Mouse (Mus musculus): Measurements from ENCODE around the gene Uso1.

Uso1 gene

DNA sequence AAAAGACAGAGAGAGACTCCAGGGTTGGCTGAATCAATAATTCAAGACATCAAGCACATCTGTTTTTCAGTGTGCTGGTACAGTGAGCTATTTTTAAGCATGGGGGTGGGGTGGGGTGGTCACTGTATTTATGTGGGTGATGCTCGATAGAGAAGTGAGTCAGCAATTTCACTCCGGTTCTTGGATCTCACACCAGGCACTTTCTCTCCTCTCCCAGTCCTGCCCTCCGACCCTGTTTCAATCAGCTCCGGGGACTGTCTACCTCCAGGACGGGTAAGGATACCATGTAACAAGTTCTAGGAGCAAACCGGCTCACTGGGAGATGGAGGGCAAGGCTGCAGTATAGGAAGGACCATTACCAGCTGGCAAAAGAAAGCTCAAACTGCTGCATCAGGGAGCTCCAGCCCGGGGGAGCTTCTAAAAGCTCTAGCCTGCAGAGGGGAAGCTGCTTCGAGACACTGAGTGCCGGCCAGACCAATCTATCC is 10.6 kb upstream of the Uso1 start:
- DNase-seq (ENCODE audit: low read depth, low spot score): peak; percentile 60

DNA sequence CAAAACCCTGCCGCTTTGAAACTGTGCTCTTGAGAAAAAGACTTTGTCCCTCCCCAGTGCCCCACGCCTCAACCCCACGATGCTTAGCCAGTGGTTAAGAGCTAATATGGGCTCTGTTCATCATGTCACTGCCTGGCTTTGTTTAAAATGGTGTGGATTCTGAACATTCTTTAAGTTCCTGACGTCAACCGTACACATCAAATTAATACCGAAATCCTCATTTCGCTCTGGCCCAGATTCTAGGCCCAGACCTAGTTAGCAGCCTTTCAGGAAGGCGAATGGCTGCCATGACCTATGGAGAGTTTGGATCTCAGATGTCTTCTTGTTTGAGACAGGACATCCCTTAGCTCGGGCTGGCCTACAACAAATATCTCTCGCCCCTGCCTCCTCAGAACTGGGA is 10.0 kb upstream of the Uso1 start:
- no peak for DNase-seq (ENCODE audit: low read depth, low spot score)

DNA sequence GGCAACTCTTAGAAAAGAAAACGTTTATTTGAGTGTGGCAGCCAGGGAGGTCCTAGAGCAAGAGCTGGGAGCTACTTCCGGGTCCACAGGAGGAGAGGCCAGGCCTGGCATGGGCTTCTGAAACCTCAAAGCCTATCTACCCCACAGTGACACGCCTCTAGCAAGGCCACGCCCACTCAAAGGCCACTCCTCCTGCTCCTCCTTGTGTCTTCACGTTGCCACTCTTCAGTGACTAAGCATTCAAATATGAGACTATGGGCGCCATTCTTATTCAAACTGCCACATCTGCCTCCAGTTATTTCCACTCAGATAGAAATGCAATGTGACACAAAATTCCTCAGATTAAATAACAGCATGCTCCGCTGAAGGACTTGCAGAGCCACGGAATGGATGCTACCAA is 9.2 kb upstream of the Uso1 start:
- DNase-seq (ENCODE audit: low read depth, low spot score): peak; percentile 99

DNA sequence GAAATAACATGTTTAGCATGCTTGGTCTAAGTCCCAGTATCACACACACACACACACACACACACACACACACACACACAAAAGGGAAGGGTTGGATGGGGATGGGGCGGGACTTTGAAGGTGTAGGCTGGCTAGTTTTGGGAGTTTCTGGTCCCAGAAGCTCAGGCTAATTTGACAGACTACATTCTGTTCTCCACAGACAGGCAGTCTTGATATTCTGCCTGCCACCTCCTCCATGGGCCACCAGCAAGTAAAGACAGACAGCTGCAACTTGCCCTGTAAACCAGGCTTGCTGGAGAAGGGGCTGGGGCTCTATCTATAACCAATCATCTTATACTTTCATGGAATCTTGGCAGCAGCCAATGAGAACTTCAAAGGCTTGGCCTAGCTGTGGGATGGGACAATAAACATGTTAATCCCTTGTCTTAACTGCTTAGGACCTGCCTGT is 8.4 kb upstream of the Uso1 start:
- peak; percentile 89 for DNase-seq (ENCODE audit: low read depth, low spot score)

DNA sequence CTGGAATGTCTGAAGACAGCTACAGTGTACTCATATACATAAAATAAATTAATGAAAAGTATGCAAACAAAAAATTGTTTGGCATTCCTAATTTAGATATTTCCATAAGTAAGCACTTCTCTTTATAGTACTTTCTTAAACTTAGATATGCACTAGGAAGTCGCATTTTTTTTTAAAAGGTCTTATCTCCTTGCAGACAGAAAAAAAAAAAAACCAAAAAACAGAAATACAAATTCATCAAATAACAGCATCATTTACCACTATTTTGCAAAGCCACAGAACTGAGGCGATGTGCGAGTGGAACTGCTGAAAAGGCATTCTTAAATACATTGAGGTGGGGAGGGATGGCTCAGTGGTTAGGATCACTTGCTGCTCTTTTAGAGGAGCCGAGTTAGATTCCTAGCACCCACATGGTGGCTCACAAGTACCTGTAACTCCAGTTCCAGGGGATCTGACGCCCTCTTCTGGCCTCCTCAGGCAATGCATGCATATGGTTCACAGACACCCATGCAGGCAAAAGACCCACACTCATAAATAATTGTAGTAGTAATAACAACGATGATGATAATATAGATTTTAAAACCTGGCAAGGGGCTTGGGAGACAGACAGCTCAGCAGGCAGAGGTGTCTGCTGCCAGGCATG is 7.6 kb upstream of the Uso1 start:
- peak; percentile 62 for DNase-seq (ENCODE audit: low read depth, low spot score)

DNA sequence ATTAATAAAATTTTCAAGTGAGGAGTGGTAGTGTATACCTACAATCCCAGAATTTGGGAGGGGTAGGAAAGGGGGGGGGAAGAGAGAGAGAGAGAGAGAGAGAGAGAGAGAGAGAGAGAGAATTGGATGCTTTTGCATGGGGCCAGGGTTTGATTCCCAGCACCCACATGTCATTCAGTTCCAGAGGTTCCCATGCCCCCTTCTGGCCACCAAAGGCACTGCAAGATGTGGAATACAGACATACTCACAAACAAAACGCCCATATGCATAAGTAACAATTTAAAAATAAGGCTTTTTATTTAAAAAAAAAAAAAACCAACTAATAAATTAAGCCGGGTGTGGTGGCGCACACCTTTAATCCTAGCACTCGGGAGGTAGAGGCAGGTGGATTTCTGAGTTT is 5.6 kb upstream of the Uso1 start:
- peak; percentile 72 for DNase-seq (ENCODE audit: low read depth, low spot score)

DNA sequence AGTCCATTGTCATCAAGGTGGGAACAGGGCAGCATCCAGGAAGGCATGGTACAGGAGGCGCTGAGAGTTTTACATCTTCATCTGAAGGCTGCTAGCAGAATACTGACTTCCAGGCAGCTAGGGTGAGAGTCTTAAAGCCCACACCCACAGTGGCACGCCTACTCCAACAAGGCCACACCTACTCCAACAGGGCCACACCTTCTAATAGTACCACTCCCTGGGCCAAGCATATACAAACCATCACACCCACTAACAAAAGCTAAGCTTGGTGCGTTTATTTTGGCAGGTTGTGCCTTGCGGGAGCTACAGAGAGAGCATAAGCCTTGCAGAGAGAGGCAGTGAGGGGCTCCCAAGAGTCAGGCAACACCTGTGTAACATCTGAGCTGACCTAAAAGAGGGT is 4.7 kb upstream of the Uso1 start:
- peak; percentile 52 for DNase-seq (ENCODE audit: low read depth, low spot score)

DNA sequence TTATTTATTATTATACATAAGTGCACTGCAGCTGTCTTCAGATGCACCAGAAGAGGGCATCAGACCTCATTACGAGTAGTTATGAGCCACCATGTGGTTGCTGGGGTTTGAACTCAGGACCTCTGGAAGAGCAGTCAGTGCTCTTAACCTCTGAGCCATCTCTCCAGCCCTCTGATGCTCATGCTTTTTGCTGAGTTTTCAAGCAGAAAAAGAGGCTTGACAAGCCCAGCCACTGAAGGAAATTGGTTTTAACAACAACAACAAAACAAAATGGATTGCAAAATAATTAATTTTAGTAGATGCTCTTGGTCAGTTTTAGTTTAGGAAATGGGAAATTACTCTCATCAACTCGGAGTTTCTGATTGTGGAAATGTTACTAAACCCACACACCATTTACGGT is 2.8 kb upstream of the Uso1 start:
- no peak for DNase-seq (ENCODE audit: low read depth, low spot score)

DNA sequence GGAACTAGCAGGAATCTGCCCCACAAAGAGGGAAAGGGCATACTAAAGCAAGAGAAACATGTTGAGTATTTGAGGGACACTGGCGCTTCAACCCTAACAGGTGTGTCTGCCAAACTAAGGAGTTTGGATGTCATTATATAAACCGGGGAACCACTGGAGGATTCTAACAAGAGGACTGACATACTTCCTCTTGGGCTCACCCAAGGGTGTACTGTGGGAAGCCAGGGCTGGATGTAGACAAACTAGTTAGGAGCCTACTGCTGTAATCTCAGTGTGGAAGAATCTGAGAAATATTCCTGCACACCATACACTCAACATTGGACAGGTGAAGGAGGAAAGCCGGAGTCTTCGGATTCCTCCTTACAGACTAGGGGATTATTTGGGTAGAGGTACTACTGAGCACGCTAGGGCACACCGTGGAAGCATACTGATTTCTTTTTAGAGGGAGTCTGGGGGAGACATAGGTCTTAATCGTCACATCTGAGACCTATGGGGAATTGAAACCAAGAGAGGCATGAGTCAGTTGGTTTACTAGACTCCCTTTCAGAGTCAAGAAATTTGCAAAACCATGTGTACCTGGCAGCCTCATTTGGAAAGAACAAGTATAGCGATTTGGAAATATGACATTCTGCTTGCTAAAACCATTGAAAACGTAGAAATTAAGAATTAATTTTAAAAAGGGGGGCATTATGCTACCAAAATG is 1.1 kb upstream of the Uso1 start:
- DNase-seq (ENCODE audit: low read depth, low spot score): no peak

DNA sequence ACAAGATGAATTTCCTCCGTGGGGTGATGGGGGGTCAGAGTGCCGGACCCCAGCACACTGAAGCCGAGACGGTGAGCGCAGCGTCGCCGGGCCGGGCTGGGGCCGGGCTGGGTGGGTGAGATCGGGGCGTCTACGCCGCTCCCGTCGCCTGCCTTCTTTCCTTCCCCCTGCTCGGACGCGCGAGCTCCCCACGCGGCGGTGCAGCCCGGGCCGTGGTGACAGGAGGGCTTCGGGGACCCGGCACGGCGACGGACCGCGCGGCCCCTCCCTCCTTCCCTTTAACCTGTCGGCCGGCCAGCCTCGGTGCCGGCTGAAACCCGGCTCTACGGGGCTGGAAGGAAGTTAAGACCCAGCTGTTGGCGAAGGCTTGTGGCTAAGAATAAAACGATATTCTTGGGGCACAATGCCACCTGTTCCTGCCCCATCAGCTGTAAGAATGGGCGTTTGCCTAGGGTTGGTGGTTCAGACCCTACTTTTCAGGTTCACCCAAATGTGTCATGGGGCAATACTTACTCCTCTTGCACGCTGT is 419 bp downstream of the Uso1 start:
- DNase-seq (ENCODE audit: low read depth, low spot score): peak; percentile 60

DNA sequence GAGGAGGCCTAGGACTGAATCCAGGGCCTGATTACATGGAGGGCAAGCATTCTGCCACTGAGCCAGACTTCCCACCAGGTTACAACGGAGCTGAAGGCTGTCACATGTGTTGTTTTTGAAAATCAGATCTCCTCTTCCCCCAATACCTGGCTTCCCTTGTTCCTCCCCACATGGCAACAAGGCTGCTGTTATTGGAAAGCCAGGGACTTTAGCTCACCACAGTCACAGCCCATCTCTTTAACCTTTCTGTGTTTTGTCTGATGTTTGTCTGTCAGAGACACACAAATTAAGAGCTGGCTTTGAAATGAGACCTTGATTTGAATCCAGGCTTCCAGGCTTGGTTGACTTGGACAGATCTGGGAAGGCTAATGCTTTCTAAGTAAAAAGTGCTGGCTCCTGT is 1.5 kb downstream of the Uso1 start:
- DNase-seq (ENCODE audit: low read depth, low spot score): no peak

DNA sequence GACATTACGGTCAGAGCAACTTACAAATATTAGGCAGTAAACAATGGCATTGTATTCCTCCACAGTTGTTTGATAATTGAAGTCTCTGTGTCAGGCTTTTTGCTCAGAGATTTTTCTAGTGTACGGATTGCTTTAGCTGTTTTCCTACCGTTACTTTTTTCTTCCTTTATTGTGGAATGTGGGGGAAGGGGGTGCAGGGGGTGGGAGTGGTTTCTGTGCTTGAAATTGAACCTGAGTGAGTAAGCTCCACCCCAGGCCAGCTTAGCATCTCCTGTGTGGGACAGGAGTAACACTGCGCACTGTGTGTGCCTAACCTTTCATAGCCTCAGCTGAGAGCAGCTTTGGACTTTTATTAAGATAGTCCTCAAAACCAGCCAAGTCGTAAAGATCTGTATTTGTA is 4.0 kb downstream of the Uso1 start:
- peak; percentile 64 for DNase-seq (ENCODE audit: low read depth, low spot score)

DNA sequence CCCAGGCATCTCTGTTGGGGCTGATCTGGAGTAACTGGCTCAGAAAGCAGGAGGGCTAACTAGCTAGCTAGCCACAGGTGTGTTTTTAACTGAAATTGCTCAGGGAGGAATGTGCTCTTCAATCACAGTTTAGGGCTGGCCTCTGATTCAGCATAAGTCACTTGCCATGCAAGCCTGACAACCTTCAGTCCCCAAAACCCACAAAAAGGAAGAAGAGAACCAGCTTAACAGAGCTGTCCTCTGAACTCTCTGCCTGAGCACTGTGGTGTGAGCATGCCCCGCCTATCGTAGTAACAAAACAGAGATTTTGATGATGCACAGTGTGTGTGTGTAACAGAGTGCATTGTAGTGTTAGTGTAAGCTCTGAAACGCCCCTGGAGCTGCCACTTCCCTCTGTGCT is 4.7 kb downstream of the Uso1 start:
- no peak for DNase-seq (ENCODE audit: low read depth, low spot score)

DNA sequence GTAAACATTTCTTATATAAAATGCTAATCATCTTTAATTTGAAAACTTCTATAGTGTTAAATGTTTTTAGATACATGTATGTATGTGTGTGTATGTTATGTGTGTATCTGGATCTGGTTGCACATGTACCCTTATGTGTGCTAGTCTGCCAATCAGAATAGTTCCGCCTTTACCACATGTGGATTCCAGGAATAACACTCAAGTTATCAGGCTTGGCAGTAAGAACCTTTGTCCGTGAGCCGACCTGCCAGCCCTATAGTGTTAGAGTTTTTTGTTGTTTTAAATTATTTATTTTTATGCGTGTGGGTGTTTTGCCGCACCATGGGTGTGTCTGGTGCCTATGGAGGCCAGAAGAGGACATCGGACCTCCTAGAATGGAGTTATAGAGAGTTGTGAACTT is 5.9 kb downstream of the Uso1 start:
- no peak for DNase-seq (ENCODE audit: low read depth, low spot score)

DNA sequence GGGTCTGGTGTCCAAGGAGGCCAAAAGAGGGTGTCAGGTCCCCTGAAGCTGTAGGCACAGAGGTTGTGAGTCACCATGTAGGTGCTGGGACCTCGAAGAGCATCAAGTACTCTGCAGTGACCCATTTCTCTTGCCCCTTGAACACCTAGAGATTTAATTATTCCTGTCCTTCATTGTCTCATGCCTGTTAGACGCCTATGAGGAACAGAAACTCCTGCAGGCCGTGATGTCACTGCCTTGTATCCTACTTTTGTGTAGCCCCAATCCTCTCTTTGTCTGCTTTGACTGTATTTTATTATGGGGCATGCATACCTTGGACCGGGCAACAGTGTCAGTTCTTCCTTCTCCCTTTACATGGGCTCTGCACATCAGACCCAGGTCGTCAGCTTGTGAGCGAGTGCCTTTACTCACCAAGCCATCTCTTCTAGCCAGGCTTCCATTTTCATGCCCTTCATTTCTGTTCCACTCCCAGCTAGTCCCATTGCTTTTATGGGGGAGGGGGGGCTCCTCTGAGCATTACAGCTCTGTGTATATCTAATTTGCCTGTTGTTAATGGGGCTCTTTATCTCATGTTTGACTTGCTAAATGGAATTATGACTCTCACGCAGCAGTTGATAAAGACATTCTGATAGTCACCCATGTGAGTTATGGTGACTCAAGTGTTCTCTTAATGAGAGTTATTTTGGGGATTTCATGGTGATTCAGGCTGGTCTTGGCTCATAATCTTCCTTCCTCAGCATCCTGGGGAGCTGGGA is 7.4 kb downstream of the Uso1 start:
- no peak for DNase-seq (ENCODE audit: low read depth, low spot score)

DNA sequence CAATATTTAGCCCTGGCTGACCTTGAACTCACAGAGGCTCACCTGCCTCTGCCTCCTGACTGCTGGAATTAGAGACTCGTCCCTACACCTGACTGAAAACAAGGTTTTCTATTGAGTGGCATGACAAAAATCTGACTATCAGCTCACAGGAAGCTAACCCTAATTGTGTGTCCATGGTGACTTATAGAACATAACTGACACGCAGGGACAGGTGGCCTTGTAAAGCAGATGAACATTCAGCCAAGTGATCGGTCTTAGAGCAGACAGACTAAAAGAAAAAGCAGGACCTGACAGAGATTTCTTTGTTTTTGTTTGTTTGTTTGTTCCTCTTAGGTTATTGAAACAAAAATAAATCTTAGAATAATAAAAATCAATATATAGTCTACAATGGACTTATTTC is 10.5 kb downstream of the Uso1 start:
- no peak for DNase-seq (ENCODE audit: low read depth, low spot score)

DNA sequence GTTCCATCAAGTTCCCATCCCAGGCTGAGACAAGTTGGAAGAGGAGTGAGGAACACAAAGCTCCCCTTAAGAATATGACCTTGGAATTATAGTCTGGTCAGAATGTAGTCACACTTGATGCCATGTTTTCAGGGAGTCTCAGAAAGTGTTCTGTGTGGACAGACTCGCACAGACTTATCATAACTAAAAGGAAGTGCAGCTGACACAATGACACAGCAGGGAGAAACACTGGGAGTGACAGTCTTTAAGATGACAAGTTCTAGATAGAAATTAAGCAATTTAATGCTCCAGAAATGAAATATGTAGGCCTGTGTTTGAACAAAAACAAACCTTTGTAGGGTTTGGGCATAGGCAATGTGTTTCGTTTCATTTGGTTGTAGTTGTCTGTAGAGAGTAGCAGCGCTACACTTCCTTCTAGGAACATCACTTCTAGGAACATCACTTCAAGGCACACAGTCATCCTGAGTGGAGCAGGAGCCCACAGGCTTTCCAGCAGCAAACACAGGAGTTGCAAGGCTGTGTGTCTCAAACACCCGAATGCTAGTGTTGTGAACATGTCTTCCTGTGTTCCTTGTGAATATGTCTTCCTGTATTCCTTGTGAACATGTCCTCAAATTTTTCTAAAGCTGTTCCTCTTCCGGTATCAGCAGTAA is 11.7 kb downstream of the Uso1 start:
- DNase-seq (ENCODE audit: low read depth, low spot score): no peak

DNA sequence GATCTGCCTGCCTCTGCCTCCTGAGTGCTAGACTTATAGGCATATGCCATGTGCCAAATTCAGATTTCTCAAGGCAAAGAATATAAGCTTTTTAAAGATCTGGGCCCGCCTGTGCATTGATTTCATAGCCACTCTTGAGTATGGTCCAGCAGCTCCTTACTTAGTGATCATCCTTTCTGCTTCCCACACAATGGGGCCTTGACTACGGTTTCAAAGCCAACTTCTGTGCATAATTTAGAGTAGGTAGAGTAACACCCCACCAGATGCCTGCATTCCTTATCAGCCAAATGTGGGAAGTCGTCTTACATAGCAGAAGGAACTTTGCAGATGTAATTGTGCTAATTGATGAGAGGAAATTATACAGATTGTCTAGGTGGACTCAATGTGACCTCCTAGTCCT is 17.1 kb downstream of the Uso1 start:
- no peak for DNase-seq (ENCODE audit: low read depth, low spot score)

DNA sequence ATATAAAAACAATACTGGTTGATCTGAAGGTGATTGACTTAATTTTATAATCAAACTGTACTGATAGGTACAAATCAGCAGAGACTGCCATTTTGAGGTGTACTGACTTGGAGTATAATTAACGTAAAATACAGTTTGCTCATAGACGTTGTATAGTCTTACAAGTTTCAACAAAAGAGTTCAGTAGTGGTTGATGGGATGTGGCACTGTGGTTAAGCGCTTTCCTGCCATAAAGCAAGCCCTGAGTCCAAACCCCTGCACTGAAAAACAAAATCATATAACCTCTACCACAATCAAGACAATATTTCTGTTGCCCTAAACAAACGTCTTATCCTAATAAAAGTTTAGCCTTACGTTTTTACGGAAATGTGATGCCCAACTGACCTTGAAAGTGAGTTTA is 28.2 kb downstream of the Uso1 start:
- no peak for DNase-seq (ENCODE audit: low read depth, low spot score)

DNA sequence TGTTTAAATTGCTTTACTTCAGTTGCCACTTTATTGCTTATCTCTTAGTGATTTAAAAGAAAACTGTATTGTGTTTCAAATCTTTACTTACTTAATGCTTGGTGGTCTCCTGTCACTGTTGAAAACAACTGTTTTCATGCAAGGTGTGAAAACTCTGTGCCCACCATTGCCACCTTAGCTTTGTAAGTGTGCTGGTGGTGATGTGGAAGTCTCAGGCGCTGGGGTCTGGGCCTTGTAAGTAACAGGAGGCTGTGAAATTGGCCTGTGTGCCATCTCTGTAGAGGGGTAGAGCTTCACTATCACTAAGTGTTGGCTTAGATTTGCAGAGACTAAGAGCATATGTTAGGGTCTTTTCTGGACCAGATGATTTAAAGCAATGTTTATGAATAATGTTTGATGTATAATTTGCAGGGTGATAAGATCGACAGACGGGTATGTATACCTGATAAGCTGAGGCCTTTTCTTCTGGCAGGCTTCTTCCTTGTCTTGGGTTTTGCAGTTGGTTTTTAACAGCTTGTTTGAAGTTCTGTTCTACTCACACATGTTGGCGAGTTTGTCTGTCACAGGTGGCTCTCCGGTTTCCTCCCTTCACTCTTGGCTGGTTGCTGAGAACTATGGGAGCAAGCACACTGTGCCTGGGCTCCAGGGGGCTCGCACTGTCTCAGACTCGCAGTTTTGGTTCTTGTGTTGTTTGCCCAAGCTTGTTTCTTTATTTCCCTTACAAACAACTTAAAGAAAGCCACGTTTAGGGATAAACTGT is 45.5 kb downstream of the Uso1 start:
- DNase-seq (ENCODE audit: low read depth, low spot score): no peak

DNA sequence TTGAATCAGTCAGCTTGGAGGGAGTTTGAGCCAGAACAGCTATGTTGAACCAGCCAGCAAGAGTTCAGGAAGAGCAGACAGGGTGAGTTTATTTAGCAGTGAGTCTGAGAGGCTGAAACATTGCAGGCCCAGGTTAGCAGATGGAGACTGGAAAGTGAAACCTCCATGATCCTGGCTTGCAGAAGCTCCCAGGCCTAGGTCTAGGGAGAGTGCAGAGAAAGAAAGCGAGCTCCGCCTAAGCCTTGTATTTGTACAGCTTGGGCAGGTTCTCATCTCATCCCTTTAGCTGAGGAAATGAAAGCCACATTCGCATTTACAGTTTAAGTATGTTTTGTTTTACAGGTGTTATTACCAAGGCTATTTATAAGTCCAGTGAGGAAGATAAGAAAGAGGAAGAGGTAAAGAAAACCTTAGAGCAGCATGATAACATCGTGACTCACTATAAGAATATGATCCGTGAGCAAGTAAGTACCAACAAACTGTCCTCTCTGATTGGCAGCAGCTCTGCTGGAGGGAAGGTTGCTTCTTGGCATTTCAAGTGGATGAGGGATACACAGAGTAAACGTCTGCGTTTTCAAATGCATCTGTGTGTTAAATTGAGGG is 51.2 kb downstream of the Uso1 start:
- no peak for DNase-seq (ENCODE audit: low read depth, low spot score)

Data from R1 (cell line).